Mouse (Mus musculus) MEL (cell line): Measurements from ENCODE around the gene Sept5. TPM values are rescaled to one million over a fixed set of nuclear protein-coding genes. Genes with fewer than 3 reads are reported as not detected.

ENCODE experiments used
- DNase-seq: peaks from one replicate; pipeline ENCODE4 v3.0.0; 2011; ENCODE audit warnings: low read depth, low spot score
- H3K27ac ChIP-seq: 2 replicates; pipeline ENCODE4 v1.5.1; 2012; ENCODE audit warnings: low read depth, mild to moderate bottlenecking, control low read depth, low read length, moderate library complexity; ENCODE audit not compliant: control insufficient read depth
- H3K27me3 ChIP-seq, 2 experiments: fragments of 150-350 bp in 1 of 2; sonication (generic) in 1 of 2; 2 replicates each; pipeline ENCODE4 v1.6.1; 2012; ENCODE audit warnings: low read length in 2 of 2, mild to moderate bottlenecking in 2 of 2, improper control_type of control experiment in 1 of 2, moderate library complexity in 1 of 2; ENCODE audit not compliant: insufficient read depth in 2 of 2, control insufficient read depth in 1 of 2
- H3K36me3 ChIP-seq, 2 experiments: 2 replicates each; pipeline ENCODE4 v1.6.1; 2012 to 2014; ENCODE audit warnings: low read length in 2 of 2, improper control_type of control experiment in 1 of 2, inconsistent platforms in 1 of 2, mild to moderate bottlenecking in 1 of 2; ENCODE audit not compliant: insufficient read depth in 2 of 2, control insufficient read depth in 1 of 2
- H3K4me1 ChIP-seq, 2 experiments: fragments of 150-350 bp in 1 of 2; sonication (generic) in 1 of 2; 2 replicates each; pipeline ENCODE4 v1.6.1; 2012; ENCODE audit warnings: low read length in 2 of 2, improper control_type of control experiment in 1 of 2, mild to moderate bottlenecking in 1 of 2; ENCODE audit not compliant: insufficient read depth in 2 of 2, control insufficient read depth in 1 of 2
- H3K4me3 ChIP-seq, 2 experiments: fragments of 150-350 bp in 1 of 2; sonication (generic) in 1 of 2; 2 replicates each; pipeline ENCODE4 v1.5.1; 2012; ENCODE audit warnings: low read depth in 2 of 2, low read length in 2 of 2, mild to moderate bottlenecking in 2 of 2, moderate library complexity in 2 of 2, control low read depth in 1 of 2, improper control_type of control experiment in 1 of 2; ENCODE audit not compliant: control insufficient read depth in 1 of 2, insufficient read depth in 1 of 2
- H3K79me2 ChIP-seq: 2 replicates; pipeline ENCODE4 v1.6.1; 2012; ENCODE audit warnings: mild to moderate bottlenecking, low read length, moderate library complexity; ENCODE audit not compliant: control insufficient read depth, poor library complexity, insufficient read depth
- H3K9ac ChIP-seq: 2 replicates; pipeline ENCODE4 v1.6.1; 2012; ENCODE audit warnings: low read depth, mild to moderate bottlenecking, control low read depth, low read length, moderate library complexity; ENCODE audit not compliant: control insufficient read depth, poor library complexity, severe bottlenecking
- H3K9me3 ChIP-seq: fragments of 150-350 bp; sonication (generic); replicated peaks from 2 replicates; pipeline ENCODE4 v1.6.1; 2012; ENCODE audit warnings: mild to moderate bottlenecking, low read length, improper control_type of control experiment, moderate library complexity; ENCODE audit not compliant: insufficient read depth
- CHD1 ChIP-seq: IDR thresholded peaks from 2 replicates; pipeline ENCODE4 v1.6.1; 2012; ENCODE audit warnings: low read depth, mild to moderate bottlenecking, inconsistent platforms, low read length, improper control_type of control experiment
- CTCF ChIP-seq, 3 experiments: IDR thresholded peaks in 2 of 3; conservative IDR thresholded peaks in 1 of 3; 2 replicates each; pipeline ENCODE4 v1.5.1; 2011 to 2012; ENCODE audit warnings: low read length in 3 of 3, low read depth in 2 of 3, mild to moderate bottlenecking in 2 of 3, improper control_type of control experiment in 1 of 3, inconsistent platforms in 1 of 3, mixed read lengths in 1 of 3, moderate library complexity in 1 of 3; ENCODE audit not compliant: control insufficient read depth in 1 of 3, insufficient read depth in 1 of 3, poor library complexity in 1 of 3, severe bottlenecking in 1 of 3
- E2F4 ChIP-seq: IDR thresholded peaks from 2 replicates; pipeline ENCODE4 v1.6.1; 2011; ENCODE audit warnings: low read depth, low read length, improper control_type of control experiment, borderline replicate concordance
- ETS1 ChIP-seq: IDR thresholded peaks from 2 replicates; pipeline ENCODE4 v1.6.1; 2012; ENCODE audit warnings: low read depth, mild to moderate bottlenecking, inconsistent platforms, low read length, improper control_type of control experiment, moderate library complexity
- GATA1 ChIP-seq: IDR thresholded peaks from 2 replicates; pipeline ENCODE4 v1.6.1; 2011; ENCODE audit warnings: low read depth, low read length, improper control_type of control experiment
- HCFC1 ChIP-seq: IDR thresholded peaks from 2 replicates; pipeline ENCODE4 v1.6.1; 2012; ENCODE audit warnings: low read depth, mild to moderate bottlenecking, inconsistent platforms, low read length, improper control_type of control experiment, moderate library complexity
- MAFK ChIP-seq: IDR thresholded peaks from 2 replicates; pipeline ENCODE4 v1.6.1; 2011; ENCODE audit warnings: low read depth, mild to moderate bottlenecking, low read length, improper control_type of control experiment, borderline replicate concordance
- MXI1 ChIP-seq: IDR thresholded peaks from 2 replicates; pipeline ENCODE4 v1.6.1; 2011; ENCODE audit warnings: mild to moderate bottlenecking, low read depth, low read length, improper control_type of control experiment
- MYB ChIP-seq: IDR thresholded peaks from 2 replicates; pipeline ENCODE4 v1.6.1; 2011; ENCODE audit warnings: mild to moderate bottlenecking, low read depth, low read length, improper control_type of control experiment
- NELFE ChIP-seq: IDR thresholded peaks from 2 replicates; pipeline ENCODE4 v1.6.1; 2011; ENCODE audit warnings: low read depth, low read length, improper control_type of control experiment
- POLR2A ChIP-seq, 2 experiments: IDR thresholded peaks; 2 replicates each; pipeline ENCODE4 v1.6.1; 2011 to 2012; ENCODE audit warnings: low read length in 2 of 2, mild to moderate bottlenecking in 2 of 2, control low read depth in 1 of 2, improper control_type of control experiment in 1 of 2, low read depth in 1 of 2, moderate library complexity in 1 of 2; ENCODE audit not compliant: control insufficient read depth in 1 of 2, insufficient read depth in 1 of 2, poor library complexity in 1 of 2
- RAD21 ChIP-seq: IDR thresholded peaks from 2 replicates; pipeline ENCODE4 v1.6.1; 2011; ENCODE audit warnings: mild to moderate bottlenecking, low read depth, low read length, improper control_type of control experiment
- SMC3 ChIP-seq: IDR thresholded peaks from 2 replicates; pipeline ENCODE4 v1.6.1; 2011; ENCODE audit warnings: low read depth, low read length, improper control_type of control experiment
- TAL1 ChIP-seq: IDR thresholded peaks from 2 replicates; pipeline ENCODE4 v1.6.1; 2012; ENCODE audit warnings: mild to moderate bottlenecking, inconsistent platforms, low read length, moderate library complexity, mixed read lengths
- TCF12 ChIP-seq: IDR thresholded peaks from 2 replicates; pipeline ENCODE4 v1.6.1; 2014; ENCODE audit warnings: low read depth, mild to moderate bottlenecking, inconsistent platforms, low read length, improper control_type of control experiment, moderate library complexity
- USF1 ChIP-seq: IDR thresholded peaks from 2 replicates; pipeline ENCODE4 v1.6.1; 2014; ENCODE audit warnings: low read depth, mild to moderate bottlenecking, inconsistent platforms, low read length, improper control_type of control experiment, moderate library complexity
- ZC3H11A ChIP-seq: IDR thresholded peaks from 2 replicates; pipeline ENCODE4 v1.6.1; 2012; ENCODE audit warnings: low read depth, mild to moderate bottlenecking, inconsistent platforms, low read length, improper control_type of control experiment
- ZNF384 ChIP-seq: IDR thresholded peaks from 2 replicates; pipeline ENCODE4 v1.6.1; 2012; ENCODE audit warnings: low read depth, mild to moderate bottlenecking, inconsistent platforms, low read length, improper control_type of control experiment
- polyA plus RNA-seq, 2 experiments: library from polyadenylated mRNA; stranded (reverse) in 1 of 2; unstranded in 1 of 2; fragments of >175 nt in 1 of 2; fragments of >200 nt in 1 of 2; gene quantifications; 2 replicates each; pipeline versions ENCODE4 v1.2.1 to v1.2.4; 2012; ENCODE audit warnings: low replicate concordance in 2 of 2, low read depth in 1 of 2; ENCODE audit not compliant: insufficient read length in 2 of 2, insufficient read depth in 1 of 2, missing spikeins in 1 of 2
- total RNA-seq: library from RNA; depleted of rRNA; stranded (reverse); fragments of 300-350 nt; gene quantifications from 2 replicates; pipeline ENCODE4 v1.2.3, GENCODE M21; 2012

Gene Sept5
- total and polyA plus RNA-seq, 3 experiments, result 7.4 to 29.3 TPM; not detected in 1

GRCm38 (mm10) chr16:18679112-18679511, 49.4 kb upstream of the Sept5 start:
- Histone ChIP-seq H3K27ac (no peak overlapping the region), H3K36me3 (no peaks in the 10 kb centered on the region), H3K79me2 (no peaks in the 10 kb centered on the region), H3K4me3 (no peak overlapping the region), H3K9ac (no peak overlapping the region), H3K4me1 (0 out of 4 replicates have a peak, but pooled peaks cover 0 to 2% of the 10 kb centered on the region in 2 experiments), H3K27me3 (peaks cover 0 to 6% of the 10 kb centered on the region in 2 experiments; a peak in 2 of 4 replicates), H3K9me3 (no peaks in the 10 kb centered on the region)
- peak; percentile 56 for DNase-seq
- TF ChIP-seq MYB (no peak), RAD21 (peak; percentile 53), CTCF (IDR thresholded peaks at IDR 0.05 in 2 of 3, conservative IDR thresholded peaks at IDR 0.05 in 1 of 3; ENCODE audit: control insufficient read depth in 1 of 3, insufficient read depth in 1 of 3, low read depth in 2 of 3, low read length in 3 of 3, poor library complexity in 1 of 3, severe bottlenecking in 1 of 3) (peak; percentile 43 to 66 (median 64)), CHD1 (no peak), MXI1 (no peak), MAFK (no peak), HCFC1 (no peak), ZNF384 (no peak), TCF12 (no peak), TAL1 (no peak), GATA1 (no peak), E2F4 (no peak), SMC3 (peak; percentile 44)

GRCm38 (mm10) chr16:18677746-18678679, 48.3 kb upstream of the Sept5 start:
- peaks cover 0 to 3% of the 10 kb centered on the region in 2 experiments; a peak in 2 of 4 replicates for H3K27me3 ChIP-seq
- no peaks in the 10 kb centered on the region for H3K9me3 ChIP-seq
- DNase-seq, result peak; percentile 79
- TF ChIP-seq ETS1 (no peak), NELFE (no peak), SMC3 (peak; percentile 95), USF1 (no peak), ZC3H11A (peak; percentile 84), CTCF (IDR thresholded peaks at IDR 0.05 in 2 of 3, conservative IDR thresholded peaks at IDR 0.05 in 1 of 3; ENCODE audit: control insufficient read depth in 1 of 3, insufficient read depth in 1 of 3, low read depth in 2 of 3, low read length in 3 of 3, poor library complexity in 1 of 3, severe bottlenecking in 1 of 3) (peak; percentile 88 to 92 (median 91)), CHD1 (no peak), RAD21 (peak; percentile 78), POLR2A (IDR thresholded peaks at IDR 0.05; ENCODE audit: control insufficient read depth in 1 of 2, insufficient read depth in 1 of 2, low read depth in 1 of 2, low read length in 2 of 2, poor library complexity in 1 of 2) (no peak)
- H3K4me1 ChIP-seq, result 0 out of 4 replicates have a peak, but pooled peaks cover 0 to 2% of the 10 kb centered on the region in 2 experiments
- no peaks in the 10 kb centered on the region for H3K36me3 ChIP-seq
- no peak overlapping the region for H3K4me3 ChIP-seq
- H3K27ac ChIP-seq, result no peak overlapping the region
- no peaks in the 10 kb centered on the region for H3K79me2 ChIP-seq
- H3K9ac ChIP-seq, result no peak overlapping the region
